Mouse (Mus musculus) hindlimb bud, embryonic 11.5 days (tissue): ENCODE results near the gene Mysm1.

ENCODE experiments used
- DNase-seq: peaks from one replicate; pipeline ENCODE4 v3.0.0-alpha.2; 2012; ENCODE audit warnings: low read depth, low spot score; ENCODE audit errors: extremely low spot score

Gene Mysm1

GRCm38 (mm10) chr4:94978590-94979499 lies at the start of gene Mysm1:
Gene Mysm1 (minus strand): TSS chr4:94979100.
- DNase-seq = peak; percentile 75

GRCm38 (mm10) chr4:95025847-95026600 lies 47.1 kb upstream of the Mysm1 start:
- no peak for DNase-seq

- DNase-seq = no peak
These were observed 44.6 kb upstream of the Mysm1 start for GRCm38 (mm10) chr4:95023350-95023953.

GRCm38 (mm10) chr4:95021649-95022637 lies 43.0 kb upstream of the Mysm1 start:
- DNase-seq = no peak

- DNase-seq = no peak
These were observed 41.3 kb upstream of the Mysm1 start for GRCm38 (mm10) chr4:95020201-95020600.

GRCm38 (mm10) chr4:95018221-95018620 lies 39.3 kb upstream of the Mysm1 start:
- no peak for DNase-seq

- no peak for DNase-seq
These were observed 33.8 kb upstream of the Mysm1 start for GRCm38 (mm10) chr4:95012706-95013105.

- no peak for DNase-seq
These were observed 33.4 kb upstream of the Mysm1 start for GRCm38 (mm10) chr4:95012256-95012655.

- DNase-seq = peak; percentile 82
These were observed 29.5 kb upstream of the Mysm1 start for GRCm38 (mm10) chr4:95008175-95009057.

- DNase-seq = no peak
These were observed 28.9 kb upstream of the Mysm1 start for GRCm38 (mm10) chr4:95007759-95008158.

GRCm38 (mm10) chr4:95005251-95005830 lies 26.4 kb upstream of the Mysm1 start:
- DNase-seq = no peak

GRCm38 (mm10) chr4:95001043-95001775 lies 22.3 kb upstream of the Mysm1 start:
- no peak for DNase-seq

- no peak for DNase-seq
These were observed 21.2 kb upstream of the Mysm1 start for GRCm38 (mm10) chr4:95000147-95000546.

- DNase-seq = no peak
These were observed 20.3 kb upstream of the Mysm1 start for GRCm38 (mm10) chr4:94999249-94999648.

GRCm38 (mm10) chr4:94995862-94996261 lies 17.0 kb upstream of the Mysm1 start:
- no peak for DNase-seq

GRCm38 (mm10) chr4:94990204-94990603 lies 11.3 kb upstream of the Mysm1 start:
- no peak for DNase-seq

GRCm38 (mm10) chr4:94987725-94988124 lies 8.8 kb upstream of the Mysm1 start:
- DNase-seq = no peak

GRCm38 (mm10) chr4:94979500-94979915 lies 608 bp upstream of the Mysm1 start:
- no peak for DNase-seq
